Comparison of ENCODE assay signal across 26 mouse cellular contexts in the genomic region with DNA sequence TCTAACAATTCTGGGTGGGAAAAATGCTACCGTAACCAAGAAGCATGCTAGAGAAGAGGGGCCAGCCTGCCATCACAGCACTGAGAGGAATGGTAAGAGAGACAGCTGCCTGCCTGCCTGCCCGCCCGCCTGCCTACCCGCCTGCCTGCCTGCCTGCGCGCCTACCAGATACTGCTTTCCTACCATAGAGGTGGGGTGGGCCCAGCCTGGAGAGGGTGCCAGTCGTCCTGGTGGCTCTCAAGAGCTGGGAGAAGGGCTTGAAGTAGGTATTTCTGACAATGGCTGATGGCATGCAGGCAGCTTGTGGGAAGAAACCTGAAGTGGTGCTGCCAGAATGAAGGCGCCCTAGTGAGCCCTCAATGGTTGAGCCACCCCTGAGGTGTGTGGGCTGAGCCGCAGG. TPM values are rescaled to one million over a fixed set of nuclear protein-coding genes. Genes with fewer than 3 reads are reported as not detected.
DNase-seq lines count a peak whose midpoint lies in the region; ATAC-seq and TF ChIP-seq lines count a peak whose summit lies in the region.
"Had no signal": no experiment of that assay in that cellular context is flagged by ENCODE, and none has a peak within 500 bp of the region (broad histone marks: within the 10 kb centered on the region; RNA-seq: fewer than 3 reads in every experiment).

No protein-coding gene starts in this region.

- ATAC-seq in CD4-positive, CD25-positive, alpha-beta regulatory T cell, adult 4 months = no peak
- ATAC-seq in hindbrain, postnatal 0 days = peak; percentile 14; the same call in 1 of the 2 replicates
- no peak for ATAC-seq in hindbrain, embryonic 14.5 days (ENCODE audit: low FRiP score)
- peak; percentile 72 for ATAC-seq in lung, postnatal 0 days
- ATAC-seq: forebrain, embryonic 16.5 days; intestine, embryonic 15.5 days had no signal

- TF ChIP-seq CTCF in hindbrain, postnatal 0 days (IDR thresholded peaks at IDR 0.05; ENCODE audit: low read depth) = no peak
- TF ChIP-seq CTCF in lung, postnatal 0 days (IDR thresholded peaks at IDR 0.05) = no peak
- TF ChIP-seq CTCF in E14TG2a.4 (conservative IDR thresholded peaks at IDR 0.05; ENCODE audit: low read length) = no peak

- TF ChIP-seq EP300 in lung, postnatal 0 days (IDR thresholded peaks at IDR 0.05) = no peak

- H3K36me3 ChIP-seq in hindbrain, postnatal 0 days (ENCODE audit: insufficient read depth, low read length) = 0 out of 2 replicates have a peak, but pooled peaks cover 4% of the 10 kb centered on the region
- peaks cover 29% of the 10 kb centered on the region for H3K36me3 ChIP-seq in hindbrain, embryonic 14.5 days (replicated peaks; ENCODE audit: control insufficient read depth, insufficient read depth)
- H3K36me3 ChIP-seq in lung, postnatal 0 days (ENCODE audit: insufficient read depth, low read length) = no peaks in the 10 kb centered on the region
- H3K36me3 ChIP-seq in E14TG2a.4 (ENCODE audit: insufficient read depth, low read length) = peaks cover 25% of the 10 kb centered on the region
- H3K36me3 ChIP-seq: intestine, embryonic 15.5 days had no signal

- H3K4me1 ChIP-seq in hindbrain, postnatal 0 days (ENCODE audit: insufficient read depth, low read length) = no peaks in the 10 kb centered on the region
- no peaks in the 10 kb centered on the region for H3K4me1 ChIP-seq in hindbrain, embryonic 14.5 days (replicated peaks; ENCODE audit: control insufficient read depth, insufficient read depth, low read length)
- no peaks in the 10 kb centered on the region for H3K4me1 ChIP-seq in lung, postnatal 0 days (ENCODE audit: insufficient read depth, low read depth, low read length)
- peaks cover 10% of the 10 kb centered on the region; the same call in 1 of the 2 replicates for H3K4me1 ChIP-seq in E14TG2a.4 (replicated peaks; ENCODE audit: low read depth, low read length)
- H3K4me1 ChIP-seq: embryonic facial prominence, embryonic 12.5 days; embryonic facial prominence, embryonic 15.5 days; heart, embryonic 10.5 days; heart, embryonic 13.5 days; hindbrain, embryonic 15.5 days; intestine, embryonic 15.5 days had no signal

- no peak overlapping the region for H3K9ac ChIP-seq in hindbrain, postnatal 0 days (replicated peaks; ENCODE audit: low read length)
- no peak overlapping the region for H3K9ac ChIP-seq in hindbrain, embryonic 14.5 days
- no peak overlapping the region for H3K9ac ChIP-seq in lung, postnatal 0 days (replicated peaks; ENCODE audit: low read depth)
- H3K9ac ChIP-seq: embryonic facial prominence, embryonic 12.5 days; embryonic facial prominence, embryonic 15.5 days; heart, embryonic 13.5 days; hindbrain, embryonic 15.5 days; intestine, embryonic 15.5 days had no signal

- H3K9me3 ChIP-seq in hindbrain, postnatal 0 days (ENCODE audit: low read length) = no peaks in the 10 kb centered on the region
- H3K9me3 ChIP-seq in hindbrain, embryonic 14.5 days (ENCODE audit: control insufficient read depth, low read length) = no peaks in the 10 kb centered on the region
- H3K9me3 ChIP-seq in lung, postnatal 0 days (ENCODE audit: low read length) = no peaks in the 10 kb centered on the region
- H3K9me3 ChIP-seq in E14TG2a.4 (ENCODE audit: low read length) = no peaks in the 10 kb centered on the region
- H3K9me3 ChIP-seq: embryonic facial prominence, embryonic 12.5 days; embryonic facial prominence, embryonic 15.5 days; heart, embryonic 10.5 days; heart, embryonic 13.5 days; hindbrain, embryonic 15.5 days; intestine, embryonic 15.5 days had no signal

- H3K4me3 ChIP-seq in hindbrain, postnatal 0 days (ENCODE audit: low read length) = no peak overlapping the region
- no peak overlapping the region for H3K4me3 ChIP-seq in hindbrain, embryonic 14.5 days (replicated peaks; ENCODE audit: low read length)
- no peak overlapping the region for H3K4me3 ChIP-seq in lung, postnatal 0 days (ENCODE audit: low read depth, low read length)
- peak overlapping the region; percentile 26; the same call in 1 of the 2 replicates for H3K4me3 ChIP-seq in E14TG2a.4 (replicated peaks; ENCODE audit: low read length)
- H3K4me3 ChIP-seq: embryonic facial prominence, embryonic 12.5 days; embryonic facial prominence, embryonic 15.5 days; heart, adult 2 months; heart, embryonic 10.5 days; heart, embryonic 13.5 days; hindbrain, embryonic 15.5 days; intestine, embryonic 15.5 days had no signal

- no peak overlapping the region for H3K4me2 ChIP-seq in hindbrain, postnatal 0 days (ENCODE audit: low read depth, low read length)
- H3K4me2 ChIP-seq in hindbrain, embryonic 14.5 days (replicated peaks) = no peak overlapping the region
- H3K4me2 ChIP-seq in lung, postnatal 0 days (replicated peaks; ENCODE audit: low read depth, low read length) = no peak overlapping the region
- H3K4me2 ChIP-seq: embryonic facial prominence, embryonic 12.5 days; embryonic facial prominence, embryonic 15.5 days; heart, embryonic 13.5 days; hindbrain, embryonic 15.5 days; intestine, embryonic 15.5 days had no signal

- H3K27ac ChIP-seq in hindbrain, postnatal 0 days = no peak overlapping the region
- H3K27ac ChIP-seq in hindbrain, embryonic 14.5 days = no peak overlapping the region
- H3K27ac ChIP-seq in lung, postnatal 0 days (ENCODE audit: low read length) = no peak overlapping the region
- H3K27ac ChIP-seq: embryonic facial prominence, embryonic 12.5 days; embryonic facial prominence, embryonic 15.5 days; heart, adult 2 months; heart, embryonic 10.5 days; heart, embryonic 13.5 days; hindbrain, embryonic 15.5 days; intestine, embryonic 15.5 days had no signal

- 83% methylated on average over 9 of the region's 9 CpGs for WGBS in hindbrain, postnatal 0 days
- 89% methylated on average over 9 of the region's 9 CpGs for WGBS in hindbrain, embryonic 14.5 days
- 70% methylated on average over 9 of the region's 9 CpGs for WGBS in lung, postnatal 0 days

- DNase-seq in CD4-positive, CD25-positive, alpha-beta regulatory T cell, adult 2 months (ENCODE audit: low read depth, low spot score) = peak; percentile 1
- DNase-seq in hindbrain, postnatal 0 days (ENCODE audit: low spot score) = no peak
- DNase-seq in hindbrain, embryonic 14.5 days (ENCODE audit: low spot score) = no peak
- peak; percentile 13 for DNase-seq in lung, postnatal 0 days (ENCODE audit: low spot score)
- DNase-seq in lung, postnatal 14 days = no peak
- DNase-seq in gastrocnemius, adult 8-10 months (ENCODE audit: low spot score in 2 of 2) = no peak
- DNase-seq: adrenal gland, adult 2 months; adrenal gland, postnatal 14 days; cerebellum, adult 11 months; cerebellum, adult 2 months; cerebellum, adult 9-11 months; cerebellum, postnatal 25 days; gastrocnemius, postnatal 10 days; gastrocnemius, postnatal 36 days; heart, adult 2 months; heart, postnatal 14 days; heart, postnatal 4 days had no signal

- no peaks in the 10 kb centered on the region for H3K27me3 ChIP-seq in hindbrain, postnatal 0 days (ENCODE audit: insufficient read depth, low read length)
- no peaks in the 10 kb centered on the region for H3K27me3 ChIP-seq in hindbrain, embryonic 14.5 days (ENCODE audit: control insufficient read depth, insufficient read depth, low read length)
- H3K27me3 ChIP-seq in lung, postnatal 0 days (replicated peaks; ENCODE audit: insufficient read depth, low read length) = no peaks in the 10 kb centered on the region
- H3K27me3 ChIP-seq in E14TG2a.4 (ENCODE audit: insufficient read depth, low read length) = no peaks in the 10 kb centered on the region
- H3K27me3 ChIP-seq: embryonic facial prominence, embryonic 12.5 days; embryonic facial prominence, embryonic 15.5 days; heart, embryonic 13.5 days; hindbrain, embryonic 15.5 days; intestine, embryonic 15.5 days had no signal

RNA-seq across cellular contexts. Expression of gene Dlg3, which starts 51.2 kb away (rescaled TPM):
- polyA plus RNA-seq in CD4-positive, CD25-positive, alpha-beta regulatory T cell, adult 4 months (2017; shearing (Covaris generic)) = 1 to 10 TPM; 4.1 to 6.4 TPM
- 35.5 and 39.9 TPM in 2 replicates for total RNA-seq in hindbrain, postnatal 0 days (2014; rRNA removed)
- polyA plus RNA-seq in hindbrain, postnatal 0 days (2015; fragmentation: Nextera tagmentation; extraction: Ambion mirVana) = 2.9 and 3.7 TPM in 2 replicates
- 9.8 and 12.1 TPM in 2 replicates for polyA plus RNA-seq in hindbrain, embryonic 14.5 days (2014; fragmentation: Nextera tagmentation; extraction: Ambion mirVana)
- polyA plus RNA-seq in lung, postnatal 0 days (2015; fragmentation: Nextera tagmentation; extraction: Ambion mirVana) = 1.8 TPM in 2 replicates
- 1 to 10 TPM in 2 of 4 experiments, under 1 TPM in 2; 0.61 to 1.0 (median 0.98) TPM for total RNA-seq in gastrocnemius, adult 8-10 months (2022)

Comparison
In these comparisons a context has a peak if more than half of its experiments do, and no peak if none do; other contexts are left out.
1. DNase-seq: peak in CD4-positive, CD25-positive, alpha-beta regulatory T cell, adult 2 months (single experiment) and lung, postnatal 0 days (single experiment); none in hindbrain, postnatal 0 days (single experiment), hindbrain, embryonic 14.5 days (single experiment), lung, postnatal 14 days (single experiment) and gastrocnemius, adult 8-10 months (0 of 2).
2. ATAC-seq: peak in hindbrain, postnatal 0 days (single experiment) and lung, postnatal 0 days (single experiment); none in CD4-positive, CD25-positive, alpha-beta regulatory T cell, adult 4 months (single experiment) and hindbrain, embryonic 14.5 days (single experiment).